Comparison of ENCODE assay signal across 8 mouse cellular contexts in genomic region chr11:65806321-65806904, GRCm38 (mm10). TPM values are rescaled to one million over a fixed set of nuclear protein-coding genes. Genes with fewer than 3 reads are reported as not detected.
A peak's percentile ranks its signal among the peaks of the same experiment; 100 is the strongest.
DNase-seq lines count a peak whose midpoint lies in the region; ATAC-seq and TF ChIP-seq lines count a peak whose summit lies in the region.

No protein-coding gene starts in this region.

- H3K27me3 ChIP-seq in kidney, postnatal 0 days (ENCODE audit: insufficient read depth, low read length), result no peaks in the 10 kb centered on the region

- peak; percentile 42 for DNase-seq in urinary bladder, postnatal 25 days (ENCODE audit: low spot score)
- DNase-seq in urinary bladder, adult 2 months (ENCODE audit: low spot score), result no peak
- peak; percentile 71 for DNase-seq in c-Kit-positive CD71-positive TER-119-negative erythroid progenitor cells, embryonic 14.5 days (ENCODE audit: low read depth)
- DNase-seq in gastrocnemius, postnatal 25 days, result peak; percentile 8
- peak; percentile 18 for DNase-seq in kidney, postnatal 0 days (ENCODE audit: low spot score)
- DNase-seq in lung, postnatal 36 days, result peak; percentile 85
- peak; percentile 30 to 74 for DNase-seq in spleen, postnatal 4 days (ENCODE audit: low spot score in 2 of 2)
- DNase-seq in retina, postnatal 1 day, result no peak

- H3K9ac ChIP-seq in kidney, postnatal 0 days (ENCODE audit: low read depth, low read length), result peak overlapping the region; percentile 85

- peak overlapping the region; percentile 84 for H3K4me3 ChIP-seq in kidney, postnatal 0 days (replicated peaks; ENCODE audit: low read depth, low read length)

- peak overlapping the region; percentile 98 for H3K4me2 ChIP-seq in kidney, postnatal 0 days (ENCODE audit: low read length)

- H3K4me1 ChIP-seq in kidney, postnatal 0 days (replicated peaks; ENCODE audit: insufficient read depth, low read length), result 0 out of 2 replicates have a peak, but pooled peaks cover 3% of the 10 kb centered on the region

- H3K36me3 ChIP-seq in kidney, postnatal 0 days (ENCODE audit: insufficient read depth, low read length), result no peaks in the 10 kb centered on the region

- 1% methylated on average over 20 of the region's 20 CpGs for WGBS in kidney, postnatal 0 days

- H3K9me3 ChIP-seq in kidney, postnatal 0 days (replicated peaks; ENCODE audit: low read length), result no peaks in the 10 kb centered on the region

- no peak for ATAC-seq in kidney, postnatal 0 days (replicated peaks; ENCODE audit: low FRiP score, low read depth)

- TF ChIP-seq CTCF in kidney, postnatal 0 days (IDR thresholded peaks at IDR 0.05; ENCODE audit: low read depth), result no peak

- H3K27ac ChIP-seq in kidney, postnatal 0 days, result peak overlapping the region; percentile 87

RNA-seq across cellular contexts. Expression of gene Zkscan6, which starts 0.6 kb away (rescaled TPM):
- 9.6 and 9.7 TPM in 2 replicates for polyA plus RNA-seq in urinary bladder, adult 2 months (2012; rRNA removed)
- total RNA-seq in gastrocnemius, postnatal 25 days (2021), result 1 to 10 TPM; 1.7 to 2.2 TPM
- 13.5 and 13.7 TPM in 2 replicates for polyA plus RNA-seq in kidney, postnatal 0 days (2015; fragmentation: Nextera tagmentation; extraction: Ambion mirVana)

RNA-seq across cellular contexts. Expression of gene Map2k4, which starts 18.3 kb away (rescaled TPM):
- 40.1 and 45.9 TPM in 2 replicates for polyA plus RNA-seq in urinary bladder, adult 2 months (2012; rRNA removed)
- total RNA-seq in gastrocnemius, postnatal 25 days (2021), result 10 to 100 TPM; 57.7 to 60.7 TPM
- 53.2 and 55.7 TPM in 2 replicates for polyA plus RNA-seq in kidney, postnatal 0 days (2015; fragmentation: Nextera tagmentation; extraction: Ambion mirVana)

Comparison
In these comparisons a context has a peak if more than half of its experiments do, and no peak if none do; other contexts are left out.
1. DNase-seq: peak in urinary bladder, postnatal 25 days (single experiment), c-Kit-positive CD71-positive TER-119-negative erythroid progenitor cells, embryonic 14.5 days (single experiment), gastrocnemius, postnatal 25 days (single experiment), kidney, postnatal 0 days (single experiment), lung, postnatal 36 days (single experiment) and spleen, postnatal 4 days (2 of 2); none in urinary bladder, adult 2 months (single experiment) and retina, postnatal 1 day (single experiment).